Mouse (Mus musculus) right cerebral cortex, postnatal 14 days (tissue): ENCODE measurements around the gene Tnnc2.
A peak's percentile ranks its signal among the peaks of the same experiment; 100 is the strongest.
"Not testable (repeated sequence)": the region's sequence is repeated elsewhere in the genome, so short reads cannot be mapped to it uniquely, and the experiment has no call there.

Experiments
- DNase-seq: peaks from one replicate; pipeline ENCODE4 v3.0.0; 2022

The Tnnc2 gene

DNA sequence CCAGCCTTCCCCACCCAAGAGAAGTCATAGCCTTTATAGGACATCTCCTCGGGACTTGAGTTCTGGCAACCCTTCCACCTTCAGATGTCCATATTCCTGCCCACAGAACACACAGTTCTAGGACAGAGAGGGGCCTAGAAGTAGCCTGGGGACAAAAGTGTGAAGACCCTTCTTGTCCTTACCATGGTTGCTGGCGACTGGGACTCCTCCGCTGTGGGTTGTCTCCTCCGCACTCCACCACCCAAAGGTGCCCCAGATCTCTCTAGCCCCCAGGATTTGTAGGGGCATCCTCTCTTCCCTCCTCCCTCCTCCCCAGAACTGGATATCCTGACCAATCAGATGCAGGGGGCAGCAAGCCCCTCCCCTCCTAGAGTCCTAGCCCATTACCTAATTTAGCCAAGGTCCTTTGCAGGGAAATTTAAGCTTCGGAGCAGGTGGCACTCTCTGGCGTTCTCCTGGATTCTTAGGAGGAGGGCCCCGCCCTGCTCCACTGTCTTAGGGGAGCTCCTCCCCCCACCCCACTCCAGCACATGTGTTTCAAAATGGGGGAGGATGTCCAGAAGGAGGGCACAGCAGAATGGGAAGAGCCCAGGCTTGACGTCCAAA lies at the start of gene Tnnc2:
Gene Tnnc2, minus strand, starts transcription at position 487 of the 606 bp plus-strand sequence.
- DNase-seq: no peak

DNA sequence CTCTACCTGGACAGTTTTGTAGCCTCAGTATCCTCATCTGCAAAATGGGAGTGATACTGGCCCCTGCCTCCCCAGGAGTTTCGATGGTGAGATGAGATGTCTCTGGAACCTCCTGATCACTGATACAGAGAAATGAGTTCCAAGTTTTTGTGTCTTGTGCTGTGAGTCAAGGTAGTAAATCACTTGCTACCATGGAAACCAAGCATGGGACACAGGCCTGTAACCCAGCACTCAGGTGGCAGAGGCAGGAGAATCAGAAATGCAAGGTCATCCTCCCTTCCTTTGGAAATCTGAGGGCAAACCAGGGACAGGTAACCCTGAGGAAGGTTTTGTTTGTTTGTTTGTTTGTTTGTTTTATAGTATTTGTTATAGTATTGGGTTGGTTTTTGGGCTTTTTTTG lies 49.3 kb upstream of the Tnnc2 start:
- DNase-seq: no peak

DNA sequence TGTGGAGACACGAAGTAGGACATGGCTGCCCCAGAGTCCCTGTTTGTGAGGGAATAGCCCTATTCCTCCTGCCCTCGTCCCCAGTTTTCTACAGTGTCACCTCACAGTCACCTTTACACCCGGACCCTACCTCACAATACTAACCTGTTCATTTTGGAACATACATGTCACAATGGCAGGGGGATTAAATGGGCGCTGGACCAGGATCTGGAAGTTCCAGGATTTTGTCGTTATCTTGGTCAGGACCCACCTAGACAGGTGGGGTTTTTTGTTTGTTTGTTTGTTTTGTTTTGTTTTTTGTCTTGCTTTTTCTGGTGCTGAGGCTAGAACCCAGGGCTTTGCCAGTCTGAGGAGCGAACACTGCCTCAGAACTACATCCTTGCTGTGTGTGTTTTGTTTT lies 48.7 kb upstream of the Tnnc2 start, which contains the start of gene Spata25:
Gene Spata25, minus strand, starts transcription at position 101 of the 400 bp plus-strand sequence.
- DNase-seq: no peak

DNA sequence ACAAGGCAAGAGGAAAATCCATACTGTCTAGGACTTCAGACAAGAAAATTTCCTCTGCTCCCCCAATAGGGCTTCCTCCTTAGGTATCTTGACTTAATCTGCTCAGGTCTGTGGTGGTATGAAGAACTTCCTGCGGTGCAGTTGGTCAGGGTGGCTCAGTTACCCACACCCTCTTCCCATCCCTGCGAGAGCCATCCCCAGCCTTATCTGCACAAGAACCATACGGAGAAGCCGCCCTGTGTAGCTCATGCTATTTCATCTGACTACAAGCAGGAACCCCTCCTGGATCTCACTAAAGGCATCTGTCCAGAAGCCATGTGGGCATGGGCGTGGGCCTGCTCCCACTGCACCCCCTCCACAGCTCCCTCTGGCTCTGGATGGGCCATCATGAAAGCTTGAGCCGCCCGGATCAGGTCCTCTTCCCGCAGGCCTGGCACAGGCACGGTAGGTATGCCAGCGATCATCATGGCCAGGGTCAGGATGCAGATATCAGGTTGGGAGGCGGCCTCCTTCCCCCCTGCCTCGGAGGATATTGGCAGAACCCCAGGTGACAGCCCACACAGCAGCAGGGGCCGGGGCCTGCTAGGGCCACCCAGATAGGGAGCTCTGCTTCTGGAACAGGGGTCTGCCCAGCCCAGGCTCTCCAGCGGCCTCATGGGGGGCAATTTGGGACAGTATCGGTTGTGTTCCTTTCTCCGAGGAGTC lies 47.5 kb upstream of the Tnnc2 start:
- DNase-seq: no peak

DNA sequence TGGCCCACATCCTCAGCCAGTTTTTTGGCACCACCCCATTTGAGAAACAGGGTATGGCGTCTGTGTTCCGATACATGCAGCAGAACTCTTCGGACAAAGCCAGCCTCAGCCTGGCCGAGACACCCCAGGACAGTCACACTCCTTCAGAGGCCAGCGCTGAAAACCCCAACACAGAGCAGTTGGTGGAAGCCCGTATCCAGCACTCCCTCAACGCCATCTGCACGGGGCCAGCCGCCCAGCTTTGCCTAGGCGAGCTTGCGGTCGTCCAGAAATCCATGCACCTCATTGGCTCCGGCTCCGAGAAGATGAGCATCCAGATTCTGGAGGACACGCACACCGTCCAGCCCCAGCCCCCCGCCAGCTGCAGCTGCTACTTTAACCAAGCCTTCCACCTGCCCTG lies 45.8 kb upstream of the Tnnc2 start:
- no peak for DNase-seq

DNA sequence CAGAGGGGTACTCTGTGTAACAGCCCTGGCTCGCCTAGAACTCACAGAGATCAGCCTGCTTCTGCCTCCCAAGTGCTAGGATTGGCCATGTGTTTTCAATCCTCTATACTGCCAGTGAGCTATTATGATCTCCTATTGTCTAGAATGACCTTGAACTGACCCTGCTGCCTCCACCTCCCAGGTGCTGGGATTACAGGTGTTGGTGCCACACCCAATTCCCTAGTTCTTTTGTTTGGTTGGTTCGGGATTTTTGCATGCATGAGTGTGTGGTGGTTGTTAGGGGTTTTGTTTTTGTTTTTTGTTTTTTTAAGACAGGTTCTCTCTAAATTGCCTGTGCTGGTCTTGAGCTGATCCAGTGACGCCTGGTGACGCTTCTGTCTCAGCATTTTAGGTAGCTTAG lies 44.2 kb upstream of the Tnnc2 start:
- no peak for DNase-seq

- no peak for DNase-seq
These were observed 43.4 kb upstream of the Tnnc2 start for GRCm38 (mm10) chr2:164823181-164823585.

DNA sequence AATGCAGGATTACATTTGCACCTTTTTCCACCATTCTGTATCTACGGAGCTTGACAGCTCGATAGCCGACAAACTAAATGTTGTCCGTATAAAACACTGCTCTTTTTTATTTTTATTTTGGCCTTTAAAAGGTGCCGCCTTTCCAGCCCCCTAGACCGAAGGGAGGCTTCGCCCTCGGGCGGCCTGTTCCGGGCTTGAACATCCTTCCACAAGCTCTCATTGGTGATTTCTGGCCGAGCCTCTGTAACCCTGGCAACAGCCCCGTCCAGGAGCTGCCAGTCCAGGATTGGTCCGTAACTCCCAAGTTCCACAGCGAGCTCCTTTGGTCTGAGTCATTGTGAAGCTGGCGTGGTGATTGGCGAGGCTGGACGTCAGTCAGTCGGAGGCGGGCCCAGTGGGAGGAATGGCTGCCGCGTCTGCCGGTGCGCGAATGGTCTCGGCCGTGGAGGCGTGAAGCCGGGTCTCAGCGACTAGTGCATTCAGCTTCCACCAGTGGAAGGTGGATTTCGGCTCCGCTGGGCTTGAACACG lies 42.9 kb upstream of the Tnnc2 start, which contains the start of gene Zswim1:
Gene Zswim1, plus strand, starts transcription at position 51 of the 530 bp plus-strand sequence.
- peak; percentile 99 for DNase-seq

DNA sequence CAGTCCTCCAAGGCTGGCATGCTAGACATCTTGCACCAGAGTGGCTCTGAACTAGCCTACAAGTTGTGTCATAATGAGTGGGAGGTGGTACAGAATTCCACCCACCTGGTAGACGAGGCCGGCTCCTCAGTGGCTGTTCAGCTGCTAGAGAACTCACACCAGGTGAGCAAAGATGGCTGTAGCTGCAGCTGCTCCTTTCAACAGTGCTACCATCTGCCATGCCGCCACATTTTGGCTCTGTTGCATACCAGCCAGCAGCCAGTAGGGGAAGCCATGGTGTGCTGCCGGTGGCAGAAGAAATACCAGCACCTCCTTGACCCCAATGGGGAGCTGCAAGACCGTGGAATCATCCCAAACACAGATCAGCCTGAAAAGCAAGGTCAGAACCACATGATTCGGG lies 41.3 kb upstream of the Tnnc2 start:
- DNase-seq: no peak

DNA sequence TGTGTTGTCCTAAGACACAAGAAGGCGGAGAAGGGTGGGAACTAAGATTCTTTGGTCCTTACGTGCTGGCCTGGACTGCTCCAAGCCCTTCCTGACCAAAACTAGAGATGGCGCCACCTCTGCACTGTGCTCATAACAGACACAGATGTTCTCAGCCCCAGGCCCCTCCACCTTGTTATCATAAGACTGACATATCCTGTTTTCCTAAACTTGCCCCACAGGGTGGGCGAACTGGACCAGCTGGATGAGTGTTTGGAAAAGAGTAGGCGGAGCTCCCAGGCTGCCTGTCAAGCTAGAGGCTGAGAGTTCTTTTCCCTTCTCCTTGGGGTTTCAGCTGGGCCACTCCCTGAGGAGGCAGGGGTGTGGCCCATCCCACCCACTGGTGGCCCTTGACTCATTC lies 37.9 kb upstream of the Tnnc2 start:
- no peak for DNase-seq

DNA sequence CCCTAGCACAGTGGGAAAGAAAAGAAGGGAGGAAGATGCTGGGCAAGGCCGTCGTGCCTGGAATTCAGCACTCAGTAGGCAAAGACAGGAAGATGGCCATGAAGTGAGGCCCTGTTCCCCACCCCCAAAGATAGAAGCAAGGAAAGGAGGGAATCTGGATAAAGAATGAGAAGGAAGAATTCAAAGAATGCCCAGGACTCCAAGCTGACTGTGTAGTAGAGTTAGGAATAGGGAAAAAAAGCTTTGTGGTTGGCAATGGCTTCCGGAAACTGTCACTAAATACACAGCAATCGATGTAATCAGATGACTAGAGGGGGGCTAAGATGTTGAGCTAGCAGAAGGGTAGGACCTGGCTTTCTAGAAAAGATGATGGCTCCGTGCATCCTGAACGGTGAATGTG lies 37.4 kb upstream of the Tnnc2 start:
- no peak for DNase-seq

GRCm38 (mm10) chr2:164815821-164816220 lies 36.1 kb upstream of the Tnnc2 start:
- no peak for DNase-seq

DNA sequence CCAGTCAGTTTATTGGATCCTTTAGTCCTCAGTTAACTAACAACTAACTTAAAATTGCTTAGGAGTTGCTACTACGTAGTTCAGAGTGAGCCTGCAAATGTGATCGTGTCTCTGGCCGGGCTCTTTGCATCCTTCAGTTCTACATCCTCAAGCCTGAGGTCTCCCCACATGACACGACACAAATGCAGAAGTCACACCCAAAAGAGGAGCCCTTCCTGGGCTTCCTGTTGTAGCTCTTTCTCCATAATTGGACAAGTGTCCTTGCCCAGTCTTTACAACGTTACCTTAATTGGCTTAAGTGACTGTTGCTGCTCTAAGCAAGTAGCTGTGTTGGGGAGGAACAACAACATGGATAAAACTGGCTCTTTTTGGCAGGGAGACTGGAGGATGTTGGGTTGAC lies 35.6 kb upstream of the Tnnc2 start:
- DNase-seq: no peak

GRCm38 (mm10) chr2:164813557-164813956 lies 33.8 kb upstream of the Tnnc2 start:
- no peak for DNase-seq

- DNase-seq: no peak
These were observed 26.8 kb upstream of the Tnnc2 start for GRCm38 (mm10) chr2:164806614-164807013.

GRCm38 (mm10) chr2:164805332-164805718 lies 25.6 kb upstream of the Tnnc2 start:
- DNase-seq: peak; percentile 27

DNA sequence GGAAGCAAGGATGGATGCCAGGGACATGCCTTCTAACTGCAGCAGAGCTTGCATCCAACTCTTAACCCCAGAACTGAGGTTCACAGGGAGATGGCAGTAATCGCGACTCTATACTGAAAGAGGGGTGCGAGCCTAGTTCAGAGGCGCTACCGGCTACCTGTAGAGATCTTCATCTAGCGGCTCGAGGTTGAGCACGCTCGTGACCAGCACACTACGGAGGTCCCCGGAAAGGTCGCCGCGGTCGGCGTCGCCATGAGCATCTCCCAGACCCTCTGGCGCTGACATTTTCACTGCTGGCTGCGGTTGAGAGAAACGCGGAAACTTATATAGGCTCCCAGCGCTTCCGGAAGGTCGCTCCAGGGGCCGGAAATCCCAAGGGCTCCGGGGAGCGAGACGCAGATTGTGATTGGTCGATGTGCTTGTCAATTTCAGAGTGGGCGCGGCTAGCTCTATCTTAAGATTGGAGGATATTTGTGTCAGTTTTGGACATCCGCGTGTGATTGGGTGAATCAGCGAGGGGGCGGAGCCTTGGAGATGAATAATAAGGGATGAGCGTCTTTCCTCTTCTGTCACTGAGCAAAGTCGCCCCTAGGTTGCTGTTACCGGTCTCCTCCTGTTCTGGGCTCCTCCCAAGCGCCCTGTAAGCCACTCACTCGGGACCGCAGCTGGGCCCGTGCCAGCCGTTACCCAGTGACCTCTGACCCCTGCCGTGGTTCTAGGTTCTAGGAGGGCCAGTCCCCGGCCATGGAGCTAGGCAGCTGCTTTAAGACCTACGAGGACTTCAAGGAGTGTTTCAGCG lies 25.0 kb upstream of the Tnnc2 start, which contains the start of the genes Acot8 and Zswim3:
Gene Acot8, minus strand, starts transcription at position 350 of the 799 bp plus-strand sequence.
Gene Zswim3, plus strand, starts transcription at position 566 of the 799 bp plus-strand sequence.
- DNase-seq: peak; percentile 94

- no peak for DNase-seq
These were observed 24.1 kb upstream of the Tnnc2 start for GRCm38 (mm10) chr2:164803921-164804313.

DNA sequence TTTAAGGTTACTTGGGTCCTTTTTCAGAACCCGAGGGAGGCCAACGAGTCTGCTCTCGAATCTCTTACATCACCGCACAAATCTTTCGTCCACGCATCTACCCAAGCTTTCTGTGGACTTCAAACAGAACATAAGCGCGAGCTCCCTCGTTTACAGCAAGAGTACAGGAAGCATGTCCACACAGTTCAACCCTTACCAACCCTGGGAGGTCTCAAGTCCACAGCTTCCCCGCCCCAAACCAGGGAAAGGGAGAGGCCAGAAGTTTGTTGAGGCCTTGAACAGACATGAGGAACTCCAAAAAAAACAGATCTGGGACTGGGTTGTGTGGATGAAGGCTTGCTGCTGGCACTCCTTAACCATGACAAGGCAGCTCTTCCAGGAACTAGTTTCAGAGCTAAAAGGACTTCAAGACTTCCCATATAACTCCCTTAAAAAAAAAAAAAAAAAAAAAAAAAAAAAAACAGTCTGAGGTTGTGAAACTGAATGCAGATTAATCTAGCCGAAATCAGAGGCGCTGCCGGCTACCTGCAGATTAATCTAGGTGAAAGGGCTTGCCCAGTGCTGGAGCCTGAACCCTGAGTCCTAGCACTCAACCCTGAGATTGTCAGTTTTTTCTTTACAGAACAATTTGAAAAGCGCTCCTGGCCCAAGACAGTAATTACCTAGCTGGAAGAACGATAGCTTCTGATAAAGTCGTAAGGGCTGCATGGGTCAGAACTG lies 23.6 kb upstream of the Tnnc2 start:
- DNase-seq: no peak

DNA sequence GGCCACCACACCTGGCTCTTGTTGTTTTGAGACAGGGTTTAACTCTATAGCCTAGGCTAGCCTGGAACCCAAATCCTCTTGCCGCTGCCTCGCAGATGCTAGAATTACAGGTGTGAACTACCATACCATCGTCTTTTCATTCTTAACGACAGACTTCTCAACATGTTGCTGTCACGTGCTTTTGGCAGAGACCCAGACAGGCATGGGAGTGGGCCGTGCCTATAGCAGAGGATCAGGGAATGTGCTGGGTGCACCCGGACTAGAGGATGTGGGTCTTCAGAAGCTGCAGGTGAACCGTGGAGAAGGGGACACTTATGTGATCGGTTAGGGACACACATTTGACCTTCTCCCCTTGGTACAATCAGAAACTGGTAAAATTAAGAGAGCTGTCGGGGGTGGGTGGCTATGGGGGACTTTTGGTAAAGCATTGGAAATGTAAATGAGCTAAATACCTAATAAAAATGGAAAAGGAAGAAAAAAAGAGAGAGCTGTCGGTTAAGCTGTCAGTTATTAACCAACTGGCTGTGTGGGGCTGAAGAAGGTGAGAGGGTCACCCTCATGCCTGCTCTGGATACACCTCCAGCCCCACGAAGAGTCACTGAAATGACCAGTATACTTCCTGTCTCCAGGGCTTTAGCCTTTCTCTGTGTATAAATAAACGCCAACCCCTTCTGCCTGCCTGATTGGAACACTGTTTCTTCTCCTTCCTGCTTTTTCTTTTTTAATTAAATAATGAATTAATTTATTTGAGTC lies 20.7 kb upstream of the Tnnc2 start:
- DNase-seq: no peak

DNA sequence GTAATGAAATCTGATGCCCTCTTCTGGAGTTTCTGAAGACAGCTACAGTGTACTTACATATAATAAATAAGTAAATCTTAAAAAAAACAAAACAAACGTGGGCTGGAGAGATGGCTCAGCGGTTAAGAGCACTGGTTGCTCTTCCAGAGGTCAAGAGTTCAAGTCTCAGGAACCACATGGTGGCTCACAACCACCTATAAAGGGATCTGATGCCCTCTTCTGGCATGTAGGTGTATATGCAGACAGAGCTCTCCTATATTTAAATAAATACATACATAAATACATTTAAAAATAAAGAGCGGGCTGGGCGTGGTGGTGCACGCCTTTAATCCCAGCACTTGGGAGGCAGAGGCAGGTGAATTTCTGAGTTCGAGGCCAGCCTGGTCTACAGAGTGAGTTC lies 18.8 kb upstream of the Tnnc2 start:
- not testable (repeated sequence) for DNase-seq

GRCm38 (mm10) chr2:164795868-164796267 lies 16.1 kb upstream of the Tnnc2 start:
- DNase-seq: no peak
